Mouse (Mus musculus): ENCODE measurements around the gene Tmem206.

DNA sequence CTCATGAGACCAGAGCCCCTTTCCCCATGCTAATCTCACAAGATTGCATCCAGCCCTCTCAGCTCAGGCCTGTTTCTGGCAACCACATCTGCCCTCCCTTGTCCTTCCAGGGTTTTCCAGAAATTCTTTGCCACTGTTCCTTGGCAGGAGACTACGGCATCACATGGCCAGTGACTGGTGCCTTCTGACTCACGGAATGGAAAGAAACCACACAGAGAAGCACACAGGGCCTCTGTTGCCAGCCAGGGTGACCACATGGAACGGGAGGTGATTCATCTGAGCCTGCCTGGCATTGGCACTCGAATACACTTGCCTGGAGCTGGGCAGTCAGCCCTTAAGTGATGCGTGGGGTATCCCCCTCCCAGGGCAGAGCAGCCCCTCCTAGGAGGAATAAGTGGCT, 33.4 kb upstream of the Tmem206 start:
- TF ChIP-seq CTCF (IDR thresholded peaks at IDR 0.05; ENCODE audit: control insufficient read depth, insufficient read depth, low read length) (no peak), POLR2A (IDR thresholded peaks at IDR 0.05; ENCODE audit: borderline replicate concordance, control insufficient read depth, low read depth, low read length) (no peak)
